Mouse (Mus musculus) MEL (cell line): ENCODE data around the gene Kctd17.

Experiments used
- CTCF ChIP-seq, 3 experiments: IDR thresholded peaks in 2 of 3; conservative IDR thresholded peaks in 1 of 3; 2 replicates each; pipeline ENCODE4 v1.5.1; 2011 to 2012; ENCODE audit warnings: low read length in 3 of 3, low read depth in 2 of 3, mild to moderate bottlenecking in 2 of 3, improper control_type of control experiment in 1 of 3, inconsistent platforms in 1 of 3, mixed read lengths in 1 of 3, moderate library complexity in 1 of 3; ENCODE audit not compliant: control insufficient read depth in 1 of 3, insufficient read depth in 1 of 3, poor library complexity in 1 of 3, severe bottlenecking in 1 of 3
- E2F4 ChIP-seq: IDR thresholded peaks from 2 replicates; pipeline ENCODE4 v1.6.1; 2011; ENCODE audit warnings: low read depth, low read length, improper control_type of control experiment, borderline replicate concordance
- JUND ChIP-seq: IDR thresholded peaks from 2 replicates; pipeline ENCODE4 v1.6.1; 2011; ENCODE audit warnings: low read depth, mild to moderate bottlenecking, improper control_type of control experiment, low read length
- MAX ChIP-seq: IDR thresholded peaks from 2 replicates; pipeline ENCODE4 v1.6.1; 2011; ENCODE audit warnings: low read length, improper control_type of control experiment
- MEF2A ChIP-seq: IDR thresholded peaks from 2 replicates; pipeline ENCODE4 v1.6.1; 2014; ENCODE audit warnings: low read depth, mild to moderate bottlenecking, inconsistent platforms, low read length, improper control_type of control experiment; ENCODE audit not compliant: poor library complexity, insufficient replicate concordance, severe bottlenecking; ENCODE audit errors: extremely low read depth
- NRF1 ChIP-seq: IDR thresholded peaks from 2 replicates; pipeline ENCODE4 v1.6.1; 2014; ENCODE audit warnings: low read depth, mild to moderate bottlenecking, inconsistent platforms, low read length, improper control_type of control experiment, moderate library complexity; ENCODE audit not compliant: poor library complexity, insufficient read depth, severe bottlenecking
- SMC3 ChIP-seq: IDR thresholded peaks from 2 replicates; pipeline ENCODE4 v1.6.1; 2011; ENCODE audit warnings: low read depth, low read length, improper control_type of control experiment
- TBP ChIP-seq: IDR thresholded peaks from 2 replicates; pipeline ENCODE4 v1.8.0; 2011; ENCODE audit warnings: low read depth, low read length, improper control_type of control experiment
- TCF12 ChIP-seq: IDR thresholded peaks from 2 replicates; pipeline ENCODE4 v1.6.1; 2014; ENCODE audit warnings: low read depth, mild to moderate bottlenecking, inconsistent platforms, low read length, improper control_type of control experiment, moderate library complexity
- ZKSCAN1 ChIP-seq: IDR thresholded peaks from 2 replicates; pipeline ENCODE4 v1.6.1; 2012; ENCODE audit warnings: low read depth, mild to moderate bottlenecking, inconsistent platforms, low read length, improper control_type of control experiment, moderate library complexity

- TF ChIP-seq NRF1, result no peak
- TF ChIP-seq MAX, result no peak
- TF ChIP-seq JUND, result no peak
- no peak for TF ChIP-seq SMC3
- TF ChIP-seq ZKSCAN1, result no peak
- TF ChIP-seq CTCF (IDR thresholded peaks at IDR 0.05 in 2 of 3, conservative IDR thresholded peaks at IDR 0.05 in 1 of 3; ENCODE audit: control insufficient read depth in 1 of 3, insufficient read depth in 1 of 3, low read depth in 2 of 3, low read length in 3 of 3, poor library complexity in 1 of 3, severe bottlenecking in 1 of 3), result no peak
- no peak for TF ChIP-seq TBP
- TF ChIP-seq TCF12, result no peak
- TF ChIP-seq MEF2A, result no peak
- no peak for TF ChIP-seq E2F4
Measured at GRCm38 (mm10) chr15:78438505-78438904, 10.1 kb downstream of the Kctd17 start.
